Mouse (Mus musculus): ENCODE results near the gene Tmem132a.

Tmem132a gene

DNA sequence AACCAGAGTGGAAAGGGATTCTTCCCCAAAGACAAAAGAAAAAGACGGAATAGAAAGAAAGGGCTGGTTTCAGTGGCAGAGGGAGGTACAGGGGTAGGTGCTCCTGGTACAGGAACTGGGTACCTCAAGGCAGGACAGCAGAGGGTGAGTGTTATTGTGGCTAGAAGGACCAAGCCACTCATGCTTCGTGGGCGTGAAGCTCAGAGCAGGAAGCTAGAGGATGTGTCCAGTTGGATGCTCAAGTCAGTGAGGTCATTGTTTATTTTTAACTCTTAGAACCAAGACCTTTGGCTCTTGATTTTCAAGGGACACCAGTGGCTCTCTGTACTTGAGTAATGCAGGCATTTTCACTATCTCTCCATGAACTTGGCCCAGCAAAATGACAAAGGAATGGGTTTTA lies 37.7 kb downstream of the Tmem132a start:
- no peak for DNase-seq (ENCODE audit: low read depth in 1 of 2, low spot score in 2 of 2)

GRCm38 (mm10) chr19:10831424-10831823 lies 38.3 kb downstream of the Tmem132a start:
- peak in 1 of 2 experiments; percentile 65 for DNase-seq (ENCODE audit: low read depth in 1 of 2, low spot score in 2 of 2)

GRCm38 (mm10) chr19:10829436-10830175 lies 40.1 kb downstream of the Tmem132a start, which contains the start of gene Cd6:
Gene Cd6, minus strand, starts transcription at chr19:10830058.
- no peak for DNase-seq (ENCODE audit: low read depth in 1 of 2, low spot score in 2 of 2)

DNA sequence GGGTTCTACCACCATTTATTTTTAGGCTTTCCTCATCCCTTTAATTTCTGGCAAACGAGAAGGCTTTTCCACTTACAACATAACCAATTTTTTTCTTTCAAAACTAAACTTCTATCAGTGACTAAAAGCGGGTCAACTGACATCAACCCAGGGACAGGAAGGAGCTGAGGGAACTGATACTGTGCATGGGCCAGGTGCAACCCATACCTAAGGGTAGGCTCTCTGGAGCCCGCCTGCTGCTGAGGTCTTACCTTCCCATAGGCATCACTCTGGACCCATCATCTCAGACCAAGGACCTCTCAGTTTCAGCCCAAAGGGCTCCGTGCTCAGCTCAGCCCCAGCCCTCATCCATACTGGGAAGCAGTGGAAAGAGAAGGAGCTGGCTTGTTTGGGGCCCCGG lies 41.4 kb downstream of the Tmem132a start:
- no peak for DNase-seq (ENCODE audit: low read depth in 1 of 2, low spot score in 2 of 2)

DNA sequence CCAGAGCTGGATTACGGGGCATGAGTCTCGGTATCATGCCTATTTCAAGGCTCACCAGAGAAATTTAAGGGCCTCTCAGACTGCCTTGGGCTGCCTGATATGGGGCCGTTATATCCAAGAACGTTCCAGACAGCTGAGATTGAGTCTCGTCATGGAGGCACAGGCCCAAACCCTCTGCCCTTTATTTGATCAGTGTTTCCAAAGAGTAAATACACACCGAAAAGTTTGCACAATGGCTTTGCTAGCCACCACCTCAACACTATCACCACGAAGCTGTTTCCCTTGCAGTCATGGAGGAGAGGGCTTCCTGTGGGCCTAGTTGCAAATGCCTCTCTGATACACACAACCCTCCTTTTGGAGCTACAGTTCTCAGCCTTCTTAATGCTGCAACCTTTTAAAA lies 45.7 kb downstream of the Tmem132a start:
- no peak for DNase-seq (ENCODE audit: low read depth in 1 of 2, low spot score in 2 of 2)

DNA sequence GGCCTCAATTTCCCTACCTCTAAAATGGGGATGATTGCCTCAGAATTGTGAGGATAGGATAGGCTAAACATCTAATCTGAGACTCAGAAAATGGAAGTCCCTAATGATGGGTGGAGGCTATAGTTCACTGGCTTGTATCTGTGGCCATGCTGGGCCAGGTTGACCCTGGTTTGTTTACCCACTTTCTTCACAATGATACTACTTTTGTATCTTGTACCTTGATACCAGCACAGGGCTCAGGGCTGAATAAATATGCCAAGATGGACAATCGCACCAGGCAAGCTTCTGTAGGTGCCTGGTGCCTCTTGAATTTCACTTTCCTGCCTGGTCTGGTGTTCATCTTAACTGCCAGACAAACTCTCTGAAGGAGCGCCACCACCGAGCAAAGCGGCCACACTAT lies 47.2 kb downstream of the Tmem132a start:
- no peak for DNase-seq (ENCODE audit: low read depth in 1 of 2, low spot score in 2 of 2)

DNA sequence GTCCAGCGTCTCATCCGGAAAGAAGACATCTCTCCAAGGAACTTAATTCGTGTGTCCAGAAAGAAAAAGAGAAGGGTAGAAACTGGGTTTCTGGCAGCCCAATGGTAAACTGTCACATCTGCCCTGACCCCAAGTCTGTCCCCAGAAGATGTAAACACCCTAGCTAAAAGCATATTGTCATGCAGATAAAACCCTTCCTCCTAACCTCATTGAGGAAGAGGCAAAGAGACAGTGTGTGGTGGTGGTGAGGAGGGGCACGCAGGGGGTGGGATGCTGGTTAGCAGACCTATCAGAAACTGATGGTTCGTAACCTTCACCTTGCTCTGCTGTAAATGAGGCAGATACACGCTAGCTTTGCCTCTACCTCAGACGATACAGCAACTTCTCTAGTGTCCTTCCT lies 48.4 kb downstream of the Tmem132a start:
- no peak for DNase-seq (ENCODE audit: low read depth in 1 of 2, low spot score in 2 of 2)

- DNase-seq (ENCODE audit: low read depth in 1 of 2, low spot score in 2 of 2), result no peak
These were observed 51.4 kb downstream of the Tmem132a start for GRCm38 (mm10) chr19:10818217-10818946.

GRCm38 (mm10) chr19:10816462-10816861 lies 53.3 kb downstream of the Tmem132a start:
- DNase-seq (ENCODE audit: low read depth in 1 of 2, low spot score in 2 of 2), result no peak

GRCm38 (mm10) chr19:10815871-10816270 lies 53.9 kb downstream of the Tmem132a start:
- DNase-seq (ENCODE audit: low read depth in 1 of 2, low spot score in 2 of 2), result no peak

DNA sequence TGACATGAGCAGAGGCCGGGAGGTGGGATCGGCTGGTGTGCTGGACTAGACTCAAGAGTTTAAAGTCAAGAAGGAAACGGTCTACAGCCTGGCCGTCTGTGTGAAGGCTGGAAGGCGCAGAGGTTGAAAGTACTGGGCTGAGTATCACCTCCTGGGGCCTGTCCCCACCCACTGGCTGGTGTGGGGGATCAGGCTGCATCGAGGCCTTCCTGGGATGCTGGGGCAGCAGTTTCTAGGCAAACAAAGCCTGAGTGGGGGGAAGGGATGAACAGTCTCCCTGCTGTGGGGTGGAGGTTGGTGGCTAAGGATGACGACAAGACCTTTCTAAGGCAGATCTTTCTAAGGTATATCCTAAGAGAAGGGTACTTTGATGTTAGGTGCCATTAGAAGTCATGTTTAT lies 55.8 kb downstream of the Tmem132a start:
- DNase-seq (ENCODE audit: low read depth in 1 of 2, low spot score in 2 of 2), result no peak

DNA sequence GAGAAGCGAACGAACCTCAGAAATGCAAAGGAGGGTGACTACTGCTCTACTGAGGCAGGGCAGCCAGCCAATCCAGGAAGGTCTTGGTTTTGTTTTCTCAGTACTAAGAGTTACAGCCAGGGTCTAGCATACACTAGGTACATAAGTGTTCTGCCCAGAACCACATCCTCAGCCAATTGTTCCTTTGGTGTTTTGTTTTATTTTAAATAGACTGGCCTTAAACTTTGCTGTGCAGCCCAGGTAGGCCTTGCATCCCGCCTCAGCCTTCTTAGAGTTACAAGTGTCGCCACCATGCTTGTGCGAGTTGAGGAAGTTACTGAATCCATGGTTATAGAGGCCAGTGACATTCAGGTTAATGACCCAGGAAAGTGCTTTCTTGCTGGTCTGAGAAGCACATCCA lies 56.7 kb downstream of the Tmem132a start:
- no peak for DNase-seq (ENCODE audit: low read depth in 1 of 2, low spot score in 2 of 2)

GRCm38 (mm10) chr19:10811471-10811870 lies 58.3 kb downstream of the Tmem132a start:
- DNase-seq (ENCODE audit: low read depth in 1 of 2, low spot score in 2 of 2), result no peak

- DNase-seq (ENCODE audit: low read depth in 1 of 2, low spot score in 2 of 2), result no peak
These were observed 59.6 kb downstream of the Tmem132a start for GRCm38 (mm10) chr19:10810176-10810492.

DNA sequence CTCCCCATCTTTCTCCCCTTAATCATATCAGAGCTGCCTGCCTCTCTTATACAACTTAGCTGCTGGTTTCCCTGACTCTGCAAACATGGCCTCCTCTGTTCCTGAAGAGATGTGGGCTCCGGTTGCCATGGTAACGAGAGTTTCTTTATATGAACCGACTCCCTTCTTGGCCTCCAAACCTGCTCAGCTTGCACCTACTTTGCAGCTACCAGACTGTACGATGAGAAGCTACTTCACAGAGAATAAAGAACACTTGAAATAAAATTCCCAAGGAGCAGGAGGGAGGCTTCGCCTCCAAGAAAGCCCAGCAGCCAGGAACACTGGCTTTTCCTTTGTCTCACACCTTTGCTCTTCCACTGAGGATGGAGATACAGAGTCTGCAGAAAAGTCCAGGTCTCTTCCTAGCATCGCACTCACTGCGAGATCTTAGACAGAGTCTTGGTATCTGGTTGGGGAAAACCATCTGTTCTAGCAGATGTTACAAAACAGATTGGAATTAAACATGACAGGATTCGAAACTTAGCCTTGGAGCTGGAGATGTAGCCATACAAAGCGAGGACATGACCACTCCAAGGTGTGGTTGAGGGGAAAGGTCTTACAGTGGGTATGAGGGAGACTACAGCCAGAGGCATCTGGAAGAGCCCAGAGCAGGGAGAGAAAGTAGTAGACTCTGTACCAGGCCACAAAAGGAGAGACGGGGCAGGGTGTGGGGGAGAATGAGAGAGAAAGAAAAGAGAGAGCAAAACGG lies 60.1 kb downstream of the Tmem132a start:
- no peak for DNase-seq (ENCODE audit: low read depth in 1 of 2, low spot score in 2 of 2)

DNA sequence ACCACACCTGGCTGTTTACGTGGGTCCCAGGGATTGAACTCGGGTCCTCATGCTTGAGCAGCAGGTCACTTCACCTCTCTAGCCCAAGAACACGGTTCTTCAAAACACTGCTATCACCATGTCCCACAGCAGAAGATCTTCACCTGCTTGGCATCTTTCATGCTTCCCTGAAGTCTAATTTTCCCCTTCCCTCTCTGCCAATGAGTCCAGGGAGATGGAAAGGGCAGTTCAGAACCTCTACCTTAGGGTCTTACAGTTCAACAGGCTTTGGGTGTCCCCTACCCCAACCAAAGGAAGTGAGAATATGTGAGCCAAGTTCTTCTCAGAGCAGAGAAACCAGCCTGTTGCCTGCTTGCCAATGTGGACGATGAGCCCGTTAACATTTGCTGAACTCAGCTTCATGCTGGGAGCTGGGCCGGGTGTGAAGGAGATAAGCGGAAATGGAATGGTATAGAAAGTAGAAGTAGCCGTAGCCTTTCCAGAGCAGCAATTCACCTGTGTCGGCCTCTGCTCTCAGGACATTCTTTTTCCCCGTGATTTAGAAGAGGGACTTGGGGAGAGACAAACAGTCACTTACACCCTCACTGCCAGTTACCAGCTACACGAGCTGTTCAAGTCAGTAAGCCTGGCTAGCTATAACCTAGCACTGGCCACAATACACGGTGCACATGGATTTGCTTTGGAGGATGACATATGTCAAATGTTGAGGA lies 61.1 kb downstream of the Tmem132a start:
- no peak for DNase-seq (ENCODE audit: low read depth in 1 of 2, low spot score in 2 of 2)
